Mouse (Mus musculus) adrenal gland, postnatal 10 days (tissue): Measurements from ENCODE around the gene Fibp. TPM values are rescaled to one million over a fixed set of nuclear protein-coding genes. Genes with fewer than 3 reads are reported as not detected.
A peak's percentile ranks its signal among the peaks of the same experiment; 100 is the strongest.

Experiments used
- DNase-seq: peaks from one replicate; pipeline ENCODE4 v3.0.0; 2021; ENCODE audit warnings: mixed read lengths
- long read RNA-seq, 2 experiments: library from polyadenylated mRNA; stranded (forward); transcript quantifications; one replicate each; pipeline ENCODE4 v2.0.0; 2021
- total RNA-seq, 2 experiments: library from RNA; stranded (reverse); gene quantifications; 2 replicates each; pipeline ENCODE4 v1.2.3; 2021

Gene Fibp
- total RNA-seq, result 10 to 100 TPM; 74.9 to 99.3 TPM
- long read RNA-seq, experiment 1, transcript Fibp-205 (10 exons, 1,209 nt), result major isoform, 24 of 60 reads
- long read RNA-seq, experiment 1, transcript Fibp-201 (10 exons, 1,215 nt), result minor isoform, 10 of 60 reads
- long read RNA-seq, experiment 1, partial matches to known transcripts, result 15 of 60 reads
- long read RNA-seq, experiment 1, other reads (novel, unspliced or antisense), result 10 of 60 reads
- long read RNA-seq, experiment 2, transcript Fibp-205 (10 exons, 1,209 nt), result major isoform, 10 of 31 reads
- long read RNA-seq, experiment 2, transcript Fibp-201 (10 exons, 1,215 nt), result minor isoform, 5 of 31 reads
- long read RNA-seq, experiment 2, partial matches to known transcripts, result 5 of 31 reads
- long read RNA-seq, experiment 2, other reads (novel, unspliced or antisense), result 11 of 31 reads

DNA sequence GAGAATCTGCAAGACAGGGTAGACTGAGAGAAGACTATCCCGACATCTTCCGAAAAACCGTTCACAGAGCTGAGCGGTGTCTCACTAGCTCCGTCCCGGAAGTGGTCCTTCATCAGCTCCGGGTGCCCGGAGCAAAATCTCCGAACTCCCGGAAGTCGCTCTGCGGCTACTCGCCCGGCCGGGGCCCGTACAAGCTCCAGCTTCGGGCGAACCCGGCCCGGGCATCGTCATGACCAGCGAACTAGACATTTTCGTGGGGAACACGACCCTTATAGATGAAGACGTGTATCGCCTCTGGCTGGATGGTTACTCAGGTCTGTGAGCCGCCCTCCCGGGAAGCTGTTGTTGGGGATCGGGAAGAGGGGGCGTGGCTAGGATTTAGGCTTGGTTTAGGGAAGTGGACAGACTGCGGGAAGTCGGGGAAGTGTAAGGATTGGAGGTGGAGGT lies at the start of gene Fibp:
Fibp (plus strand) TSS at position 151 of the 447 bp plus-strand sequence.
- peak; percentile 94 for DNase-seq

DNA sequence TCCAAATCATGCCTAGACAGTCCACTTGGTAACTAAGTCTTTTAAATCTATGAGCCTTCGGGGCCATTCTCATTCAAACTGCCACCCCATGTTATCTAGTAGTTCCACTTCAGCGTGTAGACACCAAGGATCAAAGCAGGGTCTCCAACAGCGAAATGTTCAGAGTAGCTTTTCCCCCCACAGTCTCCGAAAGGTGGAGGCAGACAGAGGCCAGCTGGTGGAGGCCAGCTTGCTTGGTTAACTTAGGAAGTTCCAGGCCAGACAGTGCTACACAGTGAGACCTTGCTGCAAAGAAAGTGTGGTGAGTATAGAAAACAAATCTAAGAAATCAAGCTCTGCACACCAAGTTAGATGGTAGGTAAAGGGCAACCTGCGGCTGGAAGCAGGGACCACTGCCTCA lies 49.8 kb upstream of the Fibp start:
- no peak for DNase-seq

DNA sequence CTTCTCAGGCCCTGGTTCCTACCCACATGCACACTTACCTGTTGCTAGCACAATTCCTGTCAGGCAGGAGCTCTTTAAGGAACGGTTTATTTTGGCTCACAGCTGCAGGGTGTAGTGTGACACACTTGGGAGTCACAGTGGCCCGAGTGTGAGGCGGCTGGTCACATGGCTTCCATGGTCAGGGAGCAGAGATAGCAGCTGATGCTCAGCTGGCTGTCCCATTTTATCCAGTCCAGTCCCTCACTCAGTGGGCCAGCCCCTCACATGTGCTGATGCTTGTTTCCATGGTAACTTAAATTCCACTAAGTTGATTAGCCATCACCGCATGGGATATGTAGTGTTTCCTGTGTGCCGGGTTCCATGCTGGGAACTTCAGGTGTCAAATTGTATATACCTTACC lies 48.5 kb upstream of the Fibp start:
- no peak for DNase-seq

DNA sequence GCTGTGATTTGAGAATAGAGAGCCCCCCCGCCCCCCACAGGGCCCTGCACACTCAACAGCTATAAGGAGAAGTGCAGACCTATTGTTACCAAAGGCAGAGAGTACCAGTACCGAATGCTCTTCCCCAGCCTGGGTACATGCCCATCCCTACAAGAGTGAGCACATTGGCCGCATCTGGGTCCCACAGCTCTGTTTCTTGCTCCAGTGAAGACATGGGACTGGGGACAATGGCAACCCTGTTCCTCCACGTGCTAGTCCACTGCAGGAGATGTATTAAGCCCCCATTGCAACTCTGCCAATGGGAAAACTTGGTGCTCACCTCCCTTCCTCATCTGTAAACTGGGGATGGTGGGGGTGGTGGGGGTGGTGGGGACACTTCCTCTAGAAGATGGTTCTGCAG lies 46.6 kb upstream of the Fibp start:
- DNase-seq, result no peak

GRCm38 (mm10) chr19:5414534-5414957 lies 45.9 kb upstream of the Fibp start:
- DNase-seq, result no peak

DNA sequence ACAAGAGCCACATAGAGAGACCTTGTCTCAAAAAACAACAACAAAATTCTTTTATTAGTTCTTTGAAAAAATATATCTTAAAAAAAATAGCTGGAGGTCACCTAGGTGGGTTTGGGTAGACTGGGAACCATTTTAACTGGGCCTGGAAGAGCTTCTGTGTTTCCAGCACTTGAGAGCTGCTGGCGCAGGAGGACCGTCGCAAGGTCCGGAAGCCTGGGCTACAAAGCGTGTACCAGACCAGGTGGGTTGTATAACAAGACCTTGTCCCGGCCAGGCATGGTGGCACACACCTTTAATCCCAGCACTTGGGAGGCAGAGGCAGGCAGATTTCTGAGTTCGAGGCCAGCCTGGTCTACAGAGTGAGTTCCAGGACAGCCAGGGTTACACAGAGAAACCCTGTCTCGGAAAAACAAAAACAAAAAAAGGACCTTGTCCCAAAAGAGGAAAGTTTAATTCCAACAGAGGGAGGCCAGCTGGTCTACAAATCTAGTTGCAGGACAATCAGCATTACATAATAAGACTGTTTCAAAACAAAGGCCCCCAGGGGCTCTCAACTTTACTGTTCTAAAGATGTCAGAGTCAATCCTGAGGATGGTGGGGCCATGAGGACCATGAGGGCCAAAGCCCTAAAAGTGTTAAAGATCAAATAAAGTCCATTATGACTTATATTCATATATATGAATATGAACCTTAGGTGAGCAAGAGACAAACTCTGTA lies 41.5 kb upstream of the Fibp start:
- no peak for DNase-seq

DNA sequence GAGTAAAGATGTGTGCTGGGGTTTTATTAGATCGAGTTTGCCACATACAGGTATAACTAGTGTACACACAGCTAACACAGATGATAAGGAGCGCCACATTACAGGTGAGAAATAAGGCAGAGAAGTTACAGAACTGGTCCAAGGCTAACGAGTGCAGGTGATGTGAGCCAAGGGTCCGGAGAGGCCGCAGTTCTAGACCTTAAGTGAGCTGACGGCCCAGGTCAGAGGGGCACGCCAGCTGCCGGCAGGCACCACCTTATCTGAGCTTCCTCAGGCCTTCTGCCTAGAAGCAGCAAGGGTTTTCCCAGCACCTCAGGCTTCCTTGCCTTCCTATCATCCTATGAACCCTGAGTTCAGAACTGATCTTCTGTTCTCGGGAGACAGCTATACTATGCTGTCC lies 40.8 kb upstream of the Fibp start:
- no peak for DNase-seq

GRCm38 (mm10) chr19:5420579-5420978 lies 39.8 kb upstream of the Fibp start:
- DNase-seq, result no peak

DNA sequence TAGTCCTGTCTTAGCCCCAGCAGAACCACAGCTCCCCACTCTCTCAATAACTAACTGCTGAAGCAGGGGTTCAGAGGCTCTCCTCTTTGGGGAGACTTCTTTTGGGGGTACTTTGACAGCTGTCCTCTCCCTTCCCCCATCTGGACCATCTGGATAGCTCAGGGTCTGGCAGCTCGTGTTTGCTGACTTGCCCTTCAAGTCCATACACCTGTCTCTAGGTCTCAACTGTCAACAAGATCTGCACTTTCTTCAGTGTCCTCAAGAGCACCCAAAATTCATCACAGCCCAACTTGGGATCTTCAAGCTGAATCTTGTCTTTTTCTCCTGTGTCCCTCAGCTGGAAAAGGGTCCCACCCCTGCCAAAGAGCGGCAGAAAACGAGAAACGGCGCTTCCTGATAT lies 38.6 kb upstream of the Fibp start:
- DNase-seq, result no peak

DNA sequence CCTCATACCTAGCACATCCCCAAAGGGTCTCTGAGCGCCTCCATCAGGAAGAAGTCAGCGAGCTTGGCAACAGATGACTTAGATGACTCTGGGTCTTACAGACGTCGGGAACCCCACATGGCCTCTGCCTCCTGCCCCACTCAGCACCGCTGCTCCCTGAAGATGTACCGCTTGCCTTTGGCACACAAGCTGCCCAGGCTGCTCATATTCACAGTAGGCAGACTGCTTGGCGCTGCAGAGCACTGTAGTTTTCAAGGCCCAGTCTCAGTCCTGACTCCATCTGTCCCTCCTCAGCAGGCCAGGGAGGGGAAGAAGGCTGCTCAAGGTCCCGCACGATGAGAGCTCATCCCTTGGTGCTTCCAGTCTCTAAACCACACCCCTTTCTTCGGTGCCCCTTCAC lies 38.1 kb upstream of the Fibp start:
- peak; percentile 23 for DNase-seq

- no peak for DNase-seq
Measured at GRCm38 (mm10) chr19:5422895-5423443, 37.4 kb upstream of the Fibp start.

GRCm38 (mm10) chr19:5423561-5423960 lies 36.9 kb upstream of the Fibp start:
- DNase-seq, result no peak

- DNase-seq, result peak; percentile 82
Measured at GRCm38 (mm10) chr19:5424092-5424781, 36.2 kb upstream of the Fibp start.

DNA sequence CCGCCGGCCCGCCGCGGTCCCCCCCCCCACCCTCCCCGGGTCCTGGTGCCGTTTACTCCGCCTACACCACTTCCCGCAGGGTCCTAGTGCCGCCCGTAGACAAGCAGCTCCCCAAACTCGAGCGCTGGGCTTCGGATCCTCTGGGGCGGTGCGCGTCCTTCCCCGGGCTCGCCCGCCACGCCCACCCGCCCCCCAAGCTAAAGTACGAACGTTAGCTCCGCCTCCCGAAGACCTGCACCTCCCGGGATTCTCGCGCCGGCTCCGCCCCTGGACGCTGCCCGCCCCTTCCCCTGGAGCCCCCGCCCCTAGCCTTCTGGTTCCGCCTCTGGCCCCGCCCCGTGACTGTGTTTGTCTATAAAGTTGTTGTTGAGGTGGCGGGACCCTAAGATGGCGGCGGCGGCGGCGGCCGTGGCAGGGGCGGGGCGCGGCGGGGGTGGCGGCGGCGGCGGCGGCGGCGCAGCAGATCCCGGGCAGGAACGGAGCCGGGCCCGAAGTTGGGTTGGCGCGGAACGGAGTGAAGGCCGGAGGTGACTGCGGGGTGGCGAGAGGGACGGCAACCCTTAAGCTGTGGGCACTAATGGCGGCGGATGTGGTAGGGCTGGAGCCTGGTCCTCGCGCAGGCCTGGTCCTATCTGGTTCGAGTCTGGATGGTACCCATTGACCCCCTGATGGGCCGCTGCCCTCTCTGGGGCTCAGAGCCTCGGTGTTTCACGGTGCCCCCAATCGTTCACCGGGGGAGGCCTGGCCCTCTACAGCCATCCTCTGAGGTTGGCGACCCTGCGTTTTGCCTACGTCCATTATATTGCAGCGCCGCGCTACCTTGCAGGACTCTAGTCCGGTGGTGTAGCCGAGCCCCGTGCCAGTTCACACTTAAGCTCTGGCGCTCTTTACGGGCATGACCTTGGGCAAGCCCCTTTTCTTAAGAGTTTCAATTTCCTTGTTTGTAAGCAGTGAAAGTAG lies 35.4 kb upstream of the Fibp start, which contains the start of the genes Drap1 and AI837181:
Drap1 (minus strand) TSS at position 198 of the 960 bp plus-strand sequence.
AI837181 (plus strand) TSS at position 363 of the 960 bp plus-strand sequence.
- peak; percentile 97 for DNase-seq

DNA sequence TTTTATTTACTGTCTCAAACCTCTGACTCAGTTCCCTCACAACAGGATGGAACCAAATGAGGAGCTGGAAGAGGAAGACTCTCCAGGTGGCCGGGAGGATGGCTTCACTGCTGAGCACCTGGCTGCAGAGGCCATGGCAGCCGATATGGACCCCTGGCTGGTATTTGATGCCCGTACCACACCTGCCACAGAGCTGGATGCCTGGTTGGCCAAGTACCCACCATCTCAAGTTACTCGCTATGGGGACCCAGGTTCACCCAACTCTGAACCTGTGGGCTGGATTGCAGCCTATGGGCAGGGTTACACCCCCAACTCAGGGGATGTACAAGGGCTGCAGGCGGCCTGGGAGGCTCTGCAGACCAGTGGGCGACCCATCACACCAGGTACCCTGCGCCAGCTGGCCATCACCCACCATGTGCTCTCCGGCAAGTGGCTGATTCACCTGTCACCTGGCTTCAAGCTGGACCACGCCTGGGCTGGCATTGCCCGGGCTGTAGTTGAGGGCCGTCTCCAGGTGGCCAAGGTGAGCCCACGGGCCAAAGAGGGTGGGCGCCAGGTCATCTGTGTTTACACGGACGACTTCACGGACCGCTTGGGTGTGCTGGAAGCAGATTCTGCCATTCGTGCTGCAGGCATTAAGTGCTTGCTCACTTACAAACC lies 34.4 kb upstream of the Fibp start:
- DNase-seq, result no peak

DNA sequence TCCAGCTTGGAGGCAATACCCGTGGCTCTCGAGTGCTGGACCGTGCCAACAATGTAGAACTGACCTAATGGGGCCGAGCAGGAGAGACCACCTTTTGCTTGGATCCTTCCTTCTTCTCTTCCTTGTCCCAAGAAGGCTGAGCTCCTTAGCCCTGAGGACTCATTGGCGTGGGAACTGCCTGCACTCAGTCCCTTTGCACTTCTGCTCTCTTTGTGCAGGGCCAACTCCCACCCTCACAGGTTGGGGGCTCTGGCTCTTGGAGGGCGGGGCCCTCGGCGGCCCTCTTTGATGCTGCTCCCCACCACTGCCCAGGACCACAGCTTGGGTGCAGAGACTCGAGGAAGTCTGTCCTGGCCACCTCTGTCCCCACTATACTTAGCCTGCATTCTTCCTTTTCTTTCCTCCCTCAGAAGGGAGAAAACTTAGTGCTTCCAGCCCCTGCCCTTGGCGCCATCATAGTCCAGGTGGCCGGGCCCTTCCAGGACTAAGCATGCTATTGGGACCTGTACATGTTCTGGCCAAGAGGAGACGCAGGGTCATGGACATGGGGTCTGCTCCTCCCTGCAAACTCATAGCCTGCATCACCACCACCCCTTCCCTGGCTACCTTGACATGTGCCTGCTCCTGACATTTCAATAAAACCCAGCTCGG lies 33.6 kb upstream of the Fibp start:
- no peak for DNase-seq

DNA sequence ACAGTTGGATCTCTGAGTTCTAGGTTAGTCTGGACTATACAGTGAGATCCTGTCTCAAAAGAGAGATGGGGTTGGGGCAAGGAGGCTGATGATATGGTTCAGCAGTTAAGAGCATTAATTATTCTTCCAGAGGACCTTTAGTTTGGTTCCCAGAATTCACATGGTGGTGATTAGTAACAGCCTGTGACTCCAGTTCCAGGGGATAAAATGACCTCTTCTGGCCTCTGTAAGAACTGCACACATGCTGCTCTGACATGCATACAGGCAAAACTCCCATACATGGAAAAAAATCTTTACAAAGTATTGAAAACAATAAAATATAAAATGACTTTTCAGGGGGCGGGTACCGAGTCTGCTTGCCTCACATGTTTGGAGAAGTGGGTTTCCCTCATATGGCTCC lies 32.3 kb upstream of the Fibp start:
- peak; percentile 58 for DNase-seq

- DNase-seq, result no peak
Measured at GRCm38 (mm10) chr19:5429219-5429618, 31.2 kb upstream of the Fibp start.

GRCm38 (mm10) chr19:5429806-5430205 lies 30.6 kb upstream of the Fibp start:
- DNase-seq, result peak; percentile 88

GRCm38 (mm10) chr19:5430408-5430807 lies 30.0 kb upstream of the Fibp start:
- peak; percentile 48 for DNase-seq
